Mouse (Mus musculus) G1E (cell line): Measurements from ENCODE around the gene Pmf1. TPM values are rescaled to one million over a fixed set of nuclear protein-coding genes. Genes with fewer than 3 reads are reported as not detected.

ENCODE experiments used
- ATAC-seq: 2 replicates; pipeline ENCODE4 v1.8.0; 2016; ENCODE audit warnings: mild to moderate bottlenecking; ENCODE audit not compliant: insufficient number of reproducible peaks, poor library complexity, low FRiP score, severe bottlenecking; ENCODE audit errors: extremely low read depth
- DNase-seq: peaks from one replicate; pipeline ENCODE4 v3.0.0; 2012; ENCODE audit warnings: low spot score
- H3K27me3 ChIP-seq: 2 replicates; pipeline ENCODE4 v1.6.1; 2012; ENCODE audit warnings: mild to moderate bottlenecking, low read length, inconsistent platforms; ENCODE audit not compliant: insufficient read depth
- H3K36me3 ChIP-seq: replicated peaks from 2 replicates; pipeline ENCODE3; 2012; ENCODE audit warnings: mild to moderate bottlenecking, inconsistent platforms
- H3K4me1 ChIP-seq: 2 replicates; pipeline ENCODE4 v1.6.1; 2012; ENCODE audit warnings: low read depth, low read length, inconsistent platforms, mixed read lengths; ENCODE audit not compliant: insufficient read depth
- H3K4me3 ChIP-seq: 2 replicates; pipeline ENCODE4 v1.5.1; 2012; ENCODE audit warnings: low read depth, mild to moderate bottlenecking, inconsistent platforms, low read length, moderate library complexity, mixed read lengths
- H3K9me3 ChIP-seq: replicated peaks from 2 replicates; pipeline ENCODE4 v1.6.1; 2012; ENCODE audit warnings: inconsistent platforms
- CTCF ChIP-seq: IDR thresholded peaks from 2 replicates; pipeline ENCODE4 v1.5.1; 2012; ENCODE audit warnings: low read depth, low read length, inconsistent platforms, mixed read lengths
- GATA1 ChIP-seq: IDR thresholded peaks from 2 replicates; pipeline ENCODE4 v1.6.1; 2012; ENCODE audit warnings: borderline replicate concordance, low read length, inconsistent platforms, mixed read lengths
- GATA2 ChIP-seq: IDR thresholded peaks from 2 replicates; pipeline ENCODE4 v1.6.1; 2012; ENCODE audit warnings: low read depth, low read length, inconsistent platforms, borderline replicate concordance
- POLR2AphosphoS5 ChIP-seq: IDR thresholded peaks from 2 replicates; pipeline ENCODE4 v1.6.1; 2012; ENCODE audit warnings: low read depth, low read length, inconsistent platforms; ENCODE audit not compliant: insufficient replicate concordance
- TAL1 ChIP-seq: conservative IDR thresholded peaks from 2 replicates; pipeline ENCODE4 v1.6.1; 2012; ENCODE audit warnings: low read depth, low read length, inconsistent platforms, mixed read lengths
- polyA plus RNA-seq: library from polyadenylated mRNA; stranded (reverse); fragments of >175 nt; gene quantifications from 2 replicates; pipeline ENCODE4 v1.2.3, GENCODE M21; 2012
- total RNA-seq, 2 experiments: library from RNA; stranded (forward) in 1 of 2; stranded (reverse) in 1 of 2; fragments of 200-1000 nt in 1 of 2; fragments of >200 nt in 1 of 2; fragmentation: Nextera tagmentation in 1 of 2; gene quantifications; 2 replicates each; pipeline ENCODE4 v1.2.3; 2014 to 2017

Gene Pmf1
- total RNA-seq (2014; fragmentation: Nextera tagmentation) (273 and 301 TPM in 2 replicates), total RNA-seq (2017) (110 and 117 TPM in 2 replicates), polyA plus RNA-seq (254 and 283 TPM in 2 replicates)

GRCm38 (mm10) chr3:88409741-88410644, at the start of gene Pmf1:
Pmf1 (minus strand) TSS chr3:88410331.
- Histone ChIP-seq H3K27me3 (no peaks in the 10 kb centered on the region), H3K4me1 (peaks cover 76% of the 10 kb centered on the region), H3K36me3 (peaks cover 85% of the 10 kb centered on the region), H3K4me3 (peak within 1 kb of the TSS; percentile 84), H3K9me3 (no peaks in the 10 kb centered on the region)
- TF ChIP-seq CTCF (no peak), POLR2AphosphoS5 (0 out of 2 replicates have a peak, but pooled peaks have one; percentile 64)
- ATAC-seq: peak; percentile 83
- DNase-seq: peak; percentile 93

GRCm38 (mm10) chr3:88458778-88459219, 48.7 kb upstream of the Pmf1 start:
- no peaks in the 10 kb centered on the region for H3K9me3 ChIP-seq
- DNase-seq (no peak), ATAC-seq (no peak)
- H3K4me1 ChIP-seq: peaks cover 52% of the 10 kb centered on the region
- H3K36me3 ChIP-seq: no peaks in the 10 kb centered on the region
- TF ChIP-seq CTCF: no peak
- TF ChIP-seq POLR2AphosphoS5: no peak
- no peak for TF ChIP-seq GATA2
- TF ChIP-seq GATA1: no peak
- H3K4me3 ChIP-seq: no peak overlapping the region
- H3K27me3 ChIP-seq: peaks cover 71% of the 10 kb centered on the region

- Histone ChIP-seq H3K9me3 (no peaks in the 10 kb centered on the region), H3K27me3 (peaks cover 81% of the 10 kb centered on the region), H3K4me3 (no peak overlapping the region), H3K36me3 (no peaks in the 10 kb centered on the region), H3K4me1 (peaks cover 63% of the 10 kb centered on the region)
- TF ChIP-seq GATA2: no peak
- no peak for TF ChIP-seq POLR2AphosphoS5
- no peak for TF ChIP-seq TAL1
- TF ChIP-seq CTCF: no peak
- TF ChIP-seq GATA1: no peak
- DNase-seq (no peak), ATAC-seq (no peak)
Measured at GRCm38 (mm10) chr3:88456746-88457532, 46.8 kb upstream of the Pmf1 start.

- no peak for TF ChIP-seq CTCF
- TF ChIP-seq GATA1: no peak
- no peak for TF ChIP-seq TAL1
- TF ChIP-seq POLR2AphosphoS5: no peak
- TF ChIP-seq GATA2: no peak
- Histone ChIP-seq H3K4me3 (no peak overlapping the region), H3K36me3 (no peaks in the 10 kb centered on the region), H3K4me1 (peaks cover 61% of the 10 kb centered on the region), H3K9me3 (no peaks in the 10 kb centered on the region), H3K27me3 (peaks cover 81% of the 10 kb centered on the region)
- no peak for ATAC-seq
- no peak for DNase-seq
Measured at GRCm38 (mm10) chr3:88456313-88456712, 46.2 kb upstream of the Pmf1 start.

GRCm38 (mm10) chr3:88455588-88456264, 45.6 kb upstream of the Pmf1 start:
- peaks cover 56% of the 10 kb centered on the region for H3K4me1 ChIP-seq
- H3K27me3 ChIP-seq: peaks cover 81% of the 10 kb centered on the region
- ATAC-seq: no peak

GRCm38 (mm10) chr3:88454762-88455587, 44.8 kb upstream of the Pmf1 start:
- ATAC-seq (no peak), DNase-seq (peak; percentile 50)
- peaks cover 48% of the 10 kb centered on the region for H3K4me1 ChIP-seq
- H3K9me3 ChIP-seq: no peaks in the 10 kb centered on the region
- no peaks in the 10 kb centered on the region for H3K36me3 ChIP-seq
- H3K4me3 ChIP-seq: peak overlapping the region; percentile 49; the same call in 1 of the 2 replicates
- peaks cover 81% of the 10 kb centered on the region for H3K27me3 ChIP-seq
- TF ChIP-seq GATA1 (no peak), CTCF (no peak), POLR2AphosphoS5 (no peak), GATA2 (no peak), TAL1 (no peak)

More at GRCm38 (mm10) chr3:88455588-88456264, 45.6 kb upstream of the Pmf1 start:
- H3K9me3 ChIP-seq: no peaks in the 10 kb centered on the region
- DNase-seq: peak; percentile 37
- H3K4me3 ChIP-seq: peak overlapping the region; percentile 49; the same call in 1 of the 2 replicates
- no peak for TF ChIP-seq POLR2AphosphoS5
- no peak for TF ChIP-seq GATA2
- TF ChIP-seq CTCF: no peak
- TF ChIP-seq GATA1: no peak
- no peak for TF ChIP-seq TAL1
- H3K36me3 ChIP-seq: no peaks in the 10 kb centered on the region
